15 mouse cellular contexts compared by ENCODE assay signal in the genomic region with DNA sequence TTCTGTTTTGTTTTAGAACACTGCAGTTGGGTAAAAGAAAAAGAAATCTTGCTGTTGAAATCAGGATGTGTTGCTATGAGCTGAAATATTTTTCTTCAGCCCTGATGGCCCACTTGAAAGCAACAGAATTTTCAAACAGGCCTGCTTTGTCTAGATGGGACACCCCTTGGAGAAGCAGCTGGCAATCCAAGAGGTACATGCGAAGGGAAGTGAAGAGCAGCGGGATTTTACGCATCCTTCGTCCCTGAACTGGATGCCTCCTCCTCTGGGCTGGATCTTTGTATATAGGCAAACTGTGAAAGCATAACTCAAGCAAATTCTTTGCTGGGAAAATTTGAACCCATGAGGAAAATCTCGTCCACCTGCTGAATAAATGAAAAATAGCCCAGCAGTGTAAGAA.
DNase-seq lines count a peak whose midpoint lies in the region; ATAC-seq lines count a peak whose summit lies in the region.
"Had no signal": no experiment of that assay in that cellular context is flagged by ENCODE, and none has a peak within 500 bp of the region (broad histone marks: within the 10 kb centered on the region; RNA-seq: fewer than 3 reads in every experiment).

No protein-coding gene starts in this region.

- no peaks in the 10 kb centered on the region for H3K27me3 ChIP-seq in kidney, embryonic 16.5 days (ENCODE audit: insufficient read depth, low read length)
- H3K27me3 ChIP-seq in hindbrain, embryonic 14.5 days (ENCODE audit: control insufficient read depth, insufficient read depth, low read length), result no peaks in the 10 kb centered on the region
- no peaks in the 10 kb centered on the region for H3K27me3 ChIP-seq in neural tube, embryonic 14.5 days (ENCODE audit: control insufficient read depth, insufficient read depth, low read length)
- H3K27me3 ChIP-seq in forebrain, embryonic 11.5 days (ENCODE audit: control insufficient read depth, insufficient read depth, low read length), result no peaks in the 10 kb centered on the region; the same call in 1 of the 2 replicates
- H3K27me3 ChIP-seq: embryonic facial prominence, embryonic 15.5 days had no signal

- H3K27ac ChIP-seq in kidney, embryonic 16.5 days (ENCODE audit: low read length), result peak overlapping the region; percentile 93
- peak overlapping the region; percentile 90 for H3K27ac ChIP-seq in hindbrain, embryonic 14.5 days
- H3K27ac ChIP-seq in neural tube, embryonic 14.5 days (ENCODE audit: low read depth, low read length), result peak overlapping the region; percentile 16; the same call in 1 of the 2 replicates
- H3K27ac ChIP-seq in forebrain, embryonic 11.5 days (ENCODE audit: low read depth, low read length), result no peak overlapping the region
- H3K27ac ChIP-seq: embryonic facial prominence, embryonic 15.5 days had no signal

- H3K4me1 ChIP-seq in kidney, embryonic 16.5 days (ENCODE audit: insufficient read depth, low read length), result peaks cover 39% of the 10 kb centered on the region
- H3K4me1 ChIP-seq in hindbrain, embryonic 14.5 days (replicated peaks; ENCODE audit: control insufficient read depth, insufficient read depth, low read length), result peaks cover 50% of the 10 kb centered on the region
- H3K4me1 ChIP-seq in neural tube, embryonic 14.5 days (ENCODE audit: control insufficient read depth, insufficient read depth, low read length), result peaks cover 40% of the 10 kb centered on the region
- peaks cover 16% of the 10 kb centered on the region for H3K4me1 ChIP-seq in forebrain, embryonic 11.5 days (replicated peaks; ENCODE audit: control insufficient read depth, insufficient read depth, low read length)
- H3K4me1 ChIP-seq: megakaryocyte, embryonic 14.5 days had no signal

- H3K9me3 ChIP-seq in kidney, embryonic 16.5 days (ENCODE audit: low read length), result no peaks in the 10 kb centered on the region
- H3K9me3 ChIP-seq in hindbrain, embryonic 14.5 days (ENCODE audit: control insufficient read depth, low read length), result no peaks in the 10 kb centered on the region
- no peaks in the 10 kb centered on the region for H3K9me3 ChIP-seq in neural tube, embryonic 14.5 days (ENCODE audit: control insufficient read depth, low read length)
- no peaks in the 10 kb centered on the region for H3K9me3 ChIP-seq in forebrain, embryonic 11.5 days (ENCODE audit: control insufficient read depth, low read length)
- H3K9me3 ChIP-seq: embryonic facial prominence, embryonic 15.5 days had no signal

- H3K4me2 ChIP-seq in kidney, embryonic 16.5 days (replicated peaks; ENCODE audit: low read depth, low read length), result peak overlapping the region; percentile 24; the same call in 1 of the 2 replicates
- H3K4me2 ChIP-seq in hindbrain, embryonic 14.5 days (replicated peaks), result no peak overlapping the region
- H3K4me2 ChIP-seq in neural tube, embryonic 14.5 days (ENCODE audit: low read depth, low read length), result no peak overlapping the region
- no peak overlapping the region for H3K4me2 ChIP-seq in forebrain, embryonic 11.5 days (ENCODE audit: low read depth, low read length, severe bottlenecking)
- H3K4me2 ChIP-seq: embryonic facial prominence, embryonic 15.5 days had no signal

- no peak for DNase-seq in kidney, adult 8-10 months
- DNase-seq in embryo, embryonic 11 days, result peak; percentile 37
- DNase-seq in hindbrain, embryonic 14.5 days (ENCODE audit: low spot score), result no peak
- DNase-seq in urinary bladder, adult 18-20 months (ENCODE audit: low spot score in 2 of 2), result no peak
- DNase-seq in forebrain, embryonic 11.5 days (ENCODE audit: low spot score), result no peak
- DNase-seq: adrenal gland, adult 2 months; cerebellum, adult 9-10 months; gastrocnemius, postnatal 10 days; left cerebral cortex, postnatal 4 days had no signal

- no peaks in the 10 kb centered on the region for H3K36me3 ChIP-seq in kidney, embryonic 16.5 days (ENCODE audit: insufficient read depth, low read length)
- H3K36me3 ChIP-seq in hindbrain, embryonic 14.5 days (replicated peaks; ENCODE audit: control insufficient read depth, insufficient read depth), result no peaks in the 10 kb centered on the region
- no peaks in the 10 kb centered on the region for H3K36me3 ChIP-seq in neural tube, embryonic 14.5 days (ENCODE audit: control insufficient read depth, insufficient read depth, low read length)
- no peaks in the 10 kb centered on the region for H3K36me3 ChIP-seq in forebrain, embryonic 11.5 days (ENCODE audit: control insufficient read depth, insufficient read depth, low read length)
- H3K36me3 ChIP-seq: embryonic facial prominence, embryonic 15.5 days had no signal

- 44% methylated on average over 5 of the region's 5 CpGs for WGBS in kidney, embryonic 16.5 days
- WGBS in hindbrain, embryonic 14.5 days, result 31% methylated on average over 5 of the region's 5 CpGs
- 18% methylated on average over 5 of the region's 5 CpGs for WGBS in neural tube, embryonic 14.5 days
- 37% methylated on average over 5 of the region's 5 CpGs for WGBS in forebrain, embryonic 11.5 days

- no peak overlapping the region for H3K4me3 ChIP-seq in kidney, embryonic 16.5 days (ENCODE audit: low read length)
- no peak overlapping the region for H3K4me3 ChIP-seq in hindbrain, embryonic 14.5 days (replicated peaks; ENCODE audit: low read length)
- H3K4me3 ChIP-seq in neural tube, embryonic 14.5 days (ENCODE audit: low read depth, low read length), result no peak overlapping the region
- H3K4me3 ChIP-seq in forebrain, embryonic 11.5 days (ENCODE audit: low read depth, low read length), result no peak overlapping the region
- H3K4me3 ChIP-seq: embryonic facial prominence, embryonic 15.5 days; megakaryocyte, embryonic 14.5 days had no signal

- peak overlapping the region; percentile 32; the same call in 1 of the 2 replicates for H3K9ac ChIP-seq in kidney, embryonic 16.5 days (replicated peaks; ENCODE audit: low read length)
- no peak overlapping the region for H3K9ac ChIP-seq in hindbrain, embryonic 14.5 days
- no peak overlapping the region for H3K9ac ChIP-seq in neural tube, embryonic 14.5 days (replicated peaks; ENCODE audit: low read depth, low read length)
- no peak overlapping the region for H3K9ac ChIP-seq in forebrain, embryonic 11.5 days (ENCODE audit: low read length)
- H3K9ac ChIP-seq: embryonic facial prominence, embryonic 15.5 days had no signal

- ATAC-seq in kidney, embryonic 16.5 days (ENCODE audit: low FRiP score, low TSS enrichment), result no peak
- no peak for ATAC-seq in hindbrain, embryonic 14.5 days (ENCODE audit: low FRiP score)
- ATAC-seq in neural tube, embryonic 14.5 days (ENCODE audit: low read depth), result no peak
- ATAC-seq in forebrain, embryonic 11.5 days (replicated peaks; ENCODE audit: low FRiP score), result no peak
- ATAC-seq: CD4-positive, CD25-positive, alpha-beta regulatory T cell, adult 4 months; forebrain, embryonic 14.5 days had no signal
